Mouse (Mus musculus) right cerebral cortex, postnatal 4 days (tissue): Measurements from ENCODE around the gene Chrm5.
"Not testable (repeated sequence)": the region's sequence is repeated elsewhere in the genome, so short reads cannot be mapped to it uniquely, and the experiment has no call there.

Experiments
- DNase-seq: peaks from one replicate; pipeline ENCODE4 v3.0.0-alpha.2; 2022

Gene Chrm5

DNA sequence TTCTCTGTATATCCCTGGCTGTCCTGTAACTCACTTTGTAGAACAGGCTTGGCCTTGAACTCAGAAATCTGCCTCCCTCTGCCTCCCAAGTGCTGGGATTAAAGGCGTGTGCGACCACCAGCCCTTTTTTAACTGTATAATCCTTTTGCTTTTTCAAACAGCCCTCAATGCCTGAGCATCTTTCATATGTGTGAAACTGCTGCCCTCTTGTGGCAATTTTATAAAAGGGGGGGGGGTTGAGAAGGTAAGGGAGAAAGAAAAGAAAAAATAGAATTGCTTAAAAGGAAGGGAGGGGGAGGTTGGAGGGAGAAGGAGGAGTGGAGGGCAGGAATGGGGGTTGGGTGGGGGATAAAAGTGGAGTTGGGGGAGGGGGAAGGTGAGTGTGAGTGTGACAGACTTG, 995 bp upstream of the Chrm5 start:
- no peak for DNase-seq

DNA sequence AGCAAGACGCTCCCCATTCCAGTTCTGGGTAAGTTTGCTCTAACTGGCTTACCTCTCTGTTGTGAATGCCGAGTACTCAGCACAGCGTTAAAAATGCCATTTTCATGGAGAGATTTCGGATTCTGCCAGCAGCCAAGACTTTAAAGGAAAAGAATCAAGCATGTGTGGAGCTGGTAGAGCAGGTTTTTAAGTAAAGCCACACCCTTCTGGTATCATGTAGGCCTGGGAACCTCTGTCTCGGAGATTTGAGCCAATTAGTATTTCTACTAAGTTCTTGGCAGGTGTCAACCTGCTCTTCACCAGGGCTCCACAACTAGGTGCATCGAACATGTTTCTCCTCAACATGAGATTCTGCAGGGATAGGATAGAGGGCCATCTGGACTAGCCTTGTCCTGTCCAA, 4.0 kb downstream of the Chrm5 start:
- DNase-seq, result no peak

DNA sequence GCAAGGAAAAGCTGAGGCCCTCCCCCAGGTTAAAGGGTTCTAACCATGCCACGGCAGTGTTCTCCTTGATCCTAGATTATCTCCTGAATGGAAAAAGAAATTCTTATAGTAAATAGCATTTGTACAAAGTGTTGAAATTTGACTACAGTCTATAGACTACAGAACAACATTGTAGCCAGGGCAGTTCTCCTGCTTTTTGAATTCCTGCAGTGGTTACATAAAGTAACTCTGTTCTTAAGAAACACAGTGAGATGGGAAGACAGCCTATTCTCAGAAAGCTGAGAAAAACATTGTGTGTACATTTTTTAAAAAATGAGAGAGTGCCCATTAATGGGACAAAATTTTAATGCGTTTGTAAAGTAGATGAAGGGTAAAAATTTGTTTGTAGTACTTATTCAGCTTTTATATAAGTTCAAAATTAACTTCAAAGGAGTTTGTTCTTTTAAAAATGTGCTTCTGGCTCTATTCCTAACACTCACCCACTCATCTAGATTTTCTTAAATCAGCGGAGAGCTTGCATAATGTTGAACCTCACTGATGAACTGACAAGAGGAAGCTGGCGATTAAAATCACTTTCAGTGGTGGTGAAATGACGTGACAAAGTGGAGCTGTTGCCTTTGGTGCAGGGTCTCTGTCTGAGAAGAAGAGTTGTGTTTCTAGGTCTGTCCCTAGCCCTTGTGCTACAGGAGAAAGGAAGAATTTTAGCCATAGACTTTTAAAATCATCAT, 5.4 kb downstream of the Chrm5 start:
- DNase-seq, result no peak

GRCm38 (mm10) chr2:112472076-112472475, 8.5 kb downstream of the Chrm5 start:
- DNase-seq, result no peak

GRCm38 (mm10) chr2:112470961-112471381, 9.6 kb downstream of the Chrm5 start:
- no peak for DNase-seq

- no peak for DNase-seq
Measured at GRCm38 (mm10) chr2:112469542-112469941, 11.0 kb downstream of the Chrm5 start.

GRCm38 (mm10) chr2:112460557-112460956, 20.0 kb downstream of the Chrm5 start:
- DNase-seq, result no peak

DNA sequence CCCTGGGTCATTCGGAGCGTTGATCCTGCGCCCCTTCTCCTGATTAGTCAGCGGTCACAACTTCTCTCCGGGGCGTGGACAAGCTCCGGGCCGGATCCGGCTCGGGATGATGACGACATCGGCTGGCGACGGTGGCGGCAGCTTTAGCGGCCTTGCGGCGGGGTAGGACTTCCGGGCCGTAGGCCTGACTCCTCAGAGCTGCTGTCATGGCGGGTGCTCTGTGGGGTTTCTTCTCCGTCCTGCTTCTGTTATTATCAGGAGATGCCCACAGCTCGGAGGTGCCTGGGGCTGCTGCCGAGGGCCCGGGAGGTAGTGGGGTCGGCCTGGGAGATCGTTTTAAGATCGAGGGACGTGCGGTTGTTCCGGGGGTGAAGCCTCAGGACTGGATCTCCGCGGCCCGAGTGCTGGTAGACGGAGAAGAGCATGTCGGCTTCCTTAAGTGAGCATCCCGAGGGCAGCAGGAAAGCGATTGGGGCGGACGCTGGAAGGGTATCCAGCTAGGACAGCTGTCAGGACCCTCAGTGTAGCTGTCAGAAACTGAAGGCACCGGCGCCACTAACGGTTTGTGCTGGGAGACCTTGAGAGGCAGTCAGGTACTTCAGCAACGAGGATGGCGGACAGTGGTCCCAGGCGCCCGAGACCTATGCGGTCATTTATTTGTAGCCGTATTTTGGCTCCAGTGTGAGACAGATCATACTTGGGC, 25.6 kb downstream of the Chrm5 start, which contains the start of gene Emc7:
Gene Emc7, plus strand, starts transcription at position 136 of the 703 bp plus-strand sequence.
- peak; percentile 99 for DNase-seq

GRCm38 (mm10) chr2:112454125-112454861, 26.3 kb downstream of the Chrm5 start:
- no peak for DNase-seq

DNA sequence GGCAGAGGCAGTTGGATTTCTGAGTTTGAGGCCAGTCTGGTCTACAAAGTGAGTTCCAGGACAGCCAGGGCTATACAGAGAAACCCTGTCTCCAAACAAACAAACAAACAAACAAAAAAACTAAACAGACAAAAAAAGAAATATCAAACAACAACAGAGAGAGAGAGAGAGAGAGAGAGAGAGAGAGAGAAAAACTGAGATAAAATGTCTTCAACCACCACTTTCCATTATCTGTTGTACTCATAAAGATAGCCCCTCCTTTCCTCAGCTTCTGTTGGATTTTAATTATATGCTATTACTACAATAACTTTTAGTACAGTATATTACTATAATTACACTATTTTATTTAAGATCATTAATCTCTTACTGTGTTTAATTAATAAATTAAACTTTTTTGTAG, 28.1 kb downstream of the Chrm5 start:
- DNase-seq, result not testable (repeated sequence)

GRCm38 (mm10) chr2:112449597-112450296, 30.8 kb downstream of the Chrm5 start:
- no peak for DNase-seq

DNA sequence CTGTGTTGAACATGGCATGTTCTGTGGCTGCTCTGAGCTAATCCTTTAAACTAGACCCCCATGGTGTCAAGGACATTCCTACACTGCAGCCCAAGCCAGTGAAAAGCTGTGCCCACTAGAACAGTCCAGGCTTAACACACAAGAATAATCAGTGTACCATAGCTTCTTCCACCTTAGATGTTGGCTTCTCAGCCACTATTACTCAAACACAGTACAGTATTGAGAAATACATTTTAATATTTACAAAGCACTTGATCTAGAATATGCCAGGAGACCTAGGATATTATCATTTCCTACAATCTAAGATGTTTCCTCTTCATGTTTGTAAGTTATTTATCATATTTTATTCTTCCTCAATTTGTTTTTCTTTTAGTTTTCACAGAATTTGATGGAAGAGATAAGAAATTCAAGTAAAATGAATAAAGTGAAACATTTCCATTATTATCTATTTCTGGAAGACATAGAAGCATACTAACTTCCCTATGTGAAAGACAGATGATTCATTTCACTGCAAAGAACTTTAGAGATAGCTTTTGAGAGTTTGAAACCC, 32.0 kb downstream of the Chrm5 start:
- no peak for DNase-seq

- DNase-seq, result not testable (repeated sequence)
Measured at GRCm38 (mm10) chr2:112448046-112448445, 32.5 kb downstream of the Chrm5 start.

GRCm38 (mm10) chr2:112445511-112445910, 35.1 kb downstream of the Chrm5 start:
- no peak for DNase-seq

GRCm38 (mm10) chr2:112443491-112443890, 37.1 kb downstream of the Chrm5 start:
- DNase-seq, result no peak

GRCm38 (mm10) chr2:112437589-112437988, 43.0 kb downstream of the Chrm5 start:
- DNase-seq, result no peak

GRCm38 (mm10) chr2:112436292-112436691, 44.3 kb downstream of the Chrm5 start:
- no peak for DNase-seq

- no peak for DNase-seq
Measured at GRCm38 (mm10) chr2:112433359-112433758, 47.2 kb downstream of the Chrm5 start.

GRCm38 (mm10) chr2:112432523-112432922, 48.0 kb downstream of the Chrm5 start:
- DNase-seq, result no peak

DNA sequence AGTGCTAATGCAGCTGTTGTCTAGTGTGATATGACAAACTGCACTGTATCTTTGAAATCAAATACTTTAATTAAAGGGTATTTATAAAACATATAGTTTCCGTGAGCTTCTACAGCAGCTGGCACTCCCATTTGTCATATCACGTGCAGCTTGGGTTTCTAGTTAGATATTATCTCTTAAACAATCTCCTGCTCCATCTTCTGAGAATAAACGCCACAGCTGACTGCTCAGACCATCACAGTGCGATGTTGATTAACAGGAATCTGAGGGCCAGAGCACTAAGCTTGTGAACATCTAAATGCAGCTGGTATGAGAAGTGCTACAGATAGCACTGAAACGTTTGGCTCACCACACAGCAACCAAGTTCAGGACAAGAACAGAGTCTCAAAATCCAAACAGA, 50.2 kb downstream of the Chrm5 start:
- DNase-seq, result no peak

- no peak for DNase-seq
Measured at GRCm38 (mm10) chr2:112429665-112430064, 50.9 kb downstream of the Chrm5 start.
